Mouse (Mus musculus) CH12.LX (cell line): ENCODE data around the gene Syt1.

Source experiments
- CTCF ChIP-seq, 2 experiments: IDR thresholded peaks in 1 of 2; conservative IDR thresholded peaks in 1 of 2; 2 replicates each; pipeline ENCODE4 v1.5.1; 2011 to 2012; ENCODE audit warnings: low read depth in 2 of 2, low read length in 2 of 2, improper control_type of control experiment in 1 of 2, inconsistent platforms in 1 of 2, mild to moderate bottlenecking in 1 of 2, moderate library complexity in 1 of 2
- HCFC1 ChIP-seq: IDR thresholded peaks from 2 replicates; pipeline ENCODE4 v1.6.1; 2012; ENCODE audit warnings: low read depth, mild to moderate bottlenecking, inconsistent platforms, low read length, improper control_type of control experiment
- MEF2A ChIP-seq: IDR thresholded peaks from 2 replicates; pipeline ENCODE4 v1.6.1; 2014; ENCODE audit warnings: low read depth, mild to moderate bottlenecking, inconsistent platforms, low read length, improper control_type of control experiment, borderline replicate concordance
- MXI1 ChIP-seq: IDR thresholded peaks from 2 replicates; pipeline ENCODE4 v1.6.1; 2011; ENCODE audit warnings: mild to moderate bottlenecking, low read depth, low read length, improper control_type of control experiment
- NRF1 ChIP-seq: IDR thresholded peaks from 2 replicates; pipeline ENCODE4 v1.6.1; 2014; ENCODE audit warnings: low read depth, mild to moderate bottlenecking, inconsistent platforms, low read length, improper control_type of control experiment, moderate library complexity
- POLR2A ChIP-seq: IDR thresholded peaks from 2 replicates; pipeline ENCODE4 v1.6.1; 2011; ENCODE audit warnings: low read depth, mild to moderate bottlenecking, improper control_type of control experiment, low read length
- ZKSCAN1 ChIP-seq: IDR thresholded peaks from 2 replicates; pipeline ENCODE4 v1.6.1; 2012; ENCODE audit warnings: low read depth, inconsistent platforms, low read length, improper control_type of control experiment, borderline replicate concordance

GRCm38 (mm10) chr10:108461862-108462261, 548.9 kb downstream of the Syt1 start:
- no peak for TF ChIP-seq NRF1
- no peak for TF ChIP-seq POLR2A
- no peak for TF ChIP-seq MXI1
- no peak for TF ChIP-seq HCFC1
- TF ChIP-seq ZKSCAN1, result no peak
- no peak for TF ChIP-seq MEF2A
- no peak for TF ChIP-seq CTCF (conservative IDR thresholded peaks at IDR 0.05 in 1 of 2, IDR thresholded peaks at IDR 0.05 in 1 of 2; ENCODE audit: low read depth in 2 of 2, low read length in 2 of 2)
